Mouse (Mus musculus) central nervous system, embryonic 11.5 days (tissue): Measurements from ENCODE around the gene Alox8. TPM values are rescaled to one million over a fixed set of nuclear protein-coding genes. Genes with fewer than 3 reads are reported as not detected.

ENCODE experiments used
- polyA plus RNA-seq: library from polyadenylated mRNA; depleted of rRNA; stranded (reverse); fragments of >200 nt; gene quantifications from 2 replicates; pipeline ENCODE4 v1.2.3, GENCODE M21; 2012; rRNA removed

Gene Alox8
- polyA plus RNA-seq: 0.05 and 0.07 TPM in 2 replicates

GRCm38 (mm10) chr11:69197743-69198142 lies at the start of gene Alox8:
Gene Alox8 (minus strand): TSS chr11:69197843.

GRCm38 (mm10) chr11:69236926-69237260 lies 39.2 kb upstream of the Alox8 start, which contains the start of gene Gucy2e:
Gene Gucy2e (minus strand): TSS chr11:69237036.

GRCm38 (mm10) chr11:69156800-69157199 lies 40.8 kb downstream of the Alox8 start, which contains the start of gene Alox12b:
Gene Alox12b (plus strand): TSS chr11:69156989.

Other genes starting within 250 kb of the Alox8 start
- 10.0 and 11.0 TPM in 2 replicates for gene Arhgef15, start 240.4 kb downstream of the Alox8 start, polyA plus RNA-seq
- 1.1 and 2.1 TPM in 2 replicates for gene Slc25a35, start 229.7 kb downstream of the Alox8 start, polyA plus RNA-seq
- 30.4 and 44.3 TPM in 2 replicates for gene Rangrf, start 222.7 kb downstream of the Alox8 start, polyA plus RNA-seq
- 37.7 and 41.5 TPM in 2 replicates for gene Pfas, start 189.4 kb downstream of the Alox8 start, polyA plus RNA-seq
- 96.6 and 109 TPM in 2 replicates for gene Ctc1, start 181.9 kb downstream of the Alox8 start, polyA plus RNA-seq
- gene Aurkb, start 152.2 kb downstream of the Alox8 start, polyA plus RNA-seq: 133 and 173 TPM in 2 replicates
- gene Borcs6, start 138.1 kb downstream of the Alox8 start, polyA plus RNA-seq: 10.2 and 17.2 TPM in 2 replicates
- gene Tmem107, start 127.0 kb downstream of the Alox8 start, polyA plus RNA-seq: 21.2 and 36.6 TPM in 2 replicates
- 124 and 131 TPM in 2 replicates for gene Vamp2, start 109.4 kb downstream of the Alox8 start, polyA plus RNA-seq
- gene Per1, start 102.6 kb downstream of the Alox8 start, polyA plus RNA-seq: 8.0 and 9.8 TPM in 2 replicates
- 0.35 and 0.40 TPM in 2 replicates for gene Hes7, start 77.4 kb downstream of the Alox8 start, polyA plus RNA-seq
- gene 9130213A22Rik, start 75.3 kb downstream of the Alox8 start, polyA plus RNA-seq: 0.14 and 0.15 TPM in 2 replicates
- 0.16 TPM in 2 replicates for gene Aloxe3, start 71.9 kb downstream of the Alox8 start, polyA plus RNA-seq
- gene Alox12b, start 40.9 kb downstream of the Alox8 start, polyA plus RNA-seq: 0.05 TPM in 2 replicates
- gene Gucy2e, start 39.2 kb upstream of the Alox8 start, polyA plus RNA-seq: 0.05 and 0.06 TPM in 2 replicates
- gene Cntrob, start 125.9 kb upstream of the Alox8 start, polyA plus RNA-seq: 49.2 and 87.7 TPM in 2 replicates
- 142 and 178 TPM in 2 replicates for gene Trappc1, start 126.1 kb upstream of the Alox8 start, polyA plus RNA-seq
- 3.3 and 3.6 TPM in 2 replicates for gene Kcnab3, start 128.4 kb upstream of the Alox8 start, polyA plus RNA-seq
- gene Rnf227, start 142.6 kb upstream of the Alox8 start, polyA plus RNA-seq: 23.9 and 43.4 TPM in 2 replicates
- 300 and 312 TPM in 2 replicates for gene Chd3, start 171.6 kb upstream of the Alox8 start, polyA plus RNA-seq
- 82.7 and 106 TPM in 2 replicates for gene Naa38, start 197.6 kb upstream of the Alox8 start, polyA plus RNA-seq
- 32.4 and 41.8 TPM in 2 replicates for gene Cyb5d1, start 197.8 kb upstream of the Alox8 start, polyA plus RNA-seq
- gene Tmem88, start 200.4 kb upstream of the Alox8 start, polyA plus RNA-seq: 8.5 and 12.8 TPM in 2 replicates
- 23.4 and 26.2 TPM in 2 replicates for gene Kdm6b, start 215.8 kb upstream of the Alox8 start, polyA plus RNA-seq